Mouse (Mus musculus) mature B cell (primary cell): ENCODE measurements around the gene Snx25.

ENCODE experiments used
- in situ Hi-C: fragments of 300-500 bp; cut with MboI; formaldehyde crosslinking; loops from 2 replicates; pipeline ENCODE4 v1.14.3; 2019

Snx25 gene

DNA sequence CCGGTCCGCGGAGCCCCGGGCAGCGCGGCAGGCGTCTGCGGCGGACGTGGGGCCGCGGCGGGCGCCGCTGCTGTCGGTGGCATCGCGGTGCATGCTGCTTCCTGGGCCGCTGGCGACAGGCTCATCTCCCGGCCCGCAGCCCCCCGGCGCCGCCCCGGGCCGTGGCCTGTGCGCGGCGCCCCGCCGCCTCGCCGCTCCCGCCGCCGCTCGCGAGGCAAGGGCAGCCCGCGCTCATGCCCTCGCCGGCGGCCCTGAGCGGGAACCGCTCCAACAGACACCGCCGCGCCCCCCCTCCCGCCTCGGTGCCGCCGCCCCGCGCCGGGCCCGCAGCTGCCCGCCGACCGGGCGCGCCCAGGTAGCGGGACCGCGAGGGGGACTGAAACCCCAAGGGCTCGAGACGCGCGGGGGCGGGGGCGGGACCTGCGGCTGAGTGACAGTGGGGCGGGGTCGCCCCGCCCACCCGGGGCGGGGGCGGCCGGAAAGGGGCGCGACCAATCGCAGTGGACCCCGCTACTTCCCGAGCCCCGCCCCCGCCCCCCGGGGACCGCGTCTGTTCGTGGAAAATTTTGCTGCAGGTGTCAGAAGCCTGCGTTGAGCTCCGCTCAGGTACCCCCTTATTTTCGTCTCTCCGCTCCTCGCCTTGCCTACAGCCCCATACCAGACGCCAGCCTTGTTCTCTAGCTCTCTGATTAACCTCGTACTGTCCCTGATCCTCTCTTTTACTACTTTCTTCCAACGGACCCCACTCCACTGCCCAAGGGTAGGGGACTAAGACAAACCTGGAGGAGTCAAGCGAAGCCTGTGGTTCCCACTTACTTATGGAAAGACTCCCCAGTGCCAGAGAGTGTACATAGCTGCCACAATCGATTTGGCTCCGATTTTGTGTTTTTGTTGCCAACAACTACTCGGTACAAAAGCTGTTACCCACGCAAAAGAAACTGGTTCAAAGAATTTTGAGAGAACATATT lies at the start of gene Snx25:
Snx25 (minus strand) TSS at position 96 of the 968 bp plus-strand sequence.
- in situ Hi-C loops: loop anchor here (25.0 kb wide), 2 partner anchors 165 to 1535 kb away; partner anchors contain the start of genes 1700029J07Rik, Ing2, Lrp2bp and Ufsp2

DNA sequence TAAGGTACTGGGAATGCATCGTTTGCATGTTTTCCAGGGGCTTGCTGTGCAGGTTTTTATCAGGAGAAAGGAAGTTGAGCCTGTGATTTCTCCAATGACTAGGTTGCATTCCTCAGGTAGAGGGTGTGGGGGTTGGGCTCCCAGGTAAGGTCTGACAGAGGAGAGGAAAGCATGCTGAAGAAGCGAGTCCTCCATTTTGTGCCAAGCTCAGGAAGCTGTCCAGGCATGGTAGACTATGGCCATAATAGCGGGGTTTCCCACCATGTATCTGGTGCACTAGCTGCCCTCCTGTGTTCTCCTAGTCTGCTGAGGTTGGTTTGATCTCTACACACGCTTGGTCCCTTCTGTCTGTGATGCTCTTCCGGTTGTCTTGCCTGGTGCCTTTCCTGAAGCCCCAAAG lies 45.7 kb upstream of the Snx25 start:
- in situ Hi-C loops: no loop called here

DNA sequence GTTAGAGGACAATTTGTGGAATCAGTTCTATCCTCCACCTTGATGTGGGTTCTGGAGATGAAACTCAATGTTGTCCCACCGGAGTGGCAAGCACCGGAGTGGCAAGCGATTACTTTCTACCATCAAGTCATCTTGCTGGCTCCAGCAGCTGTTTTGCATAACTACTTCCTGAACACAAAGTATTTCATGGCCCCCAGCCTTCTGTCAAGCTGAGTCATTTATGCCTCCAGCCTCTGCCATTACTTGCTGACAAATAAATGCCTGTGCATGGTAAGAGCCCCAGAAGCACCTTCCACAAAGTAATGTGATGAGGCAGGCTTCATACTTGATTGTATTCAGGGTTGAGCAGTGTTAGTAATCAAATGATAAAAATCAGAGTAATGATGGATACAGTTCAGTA lies 44.9 kb upstream of the Snx25 start:
- in situ Hi-C loops: no loop called here

GRCm38 (mm10) chr8:46193100-46193499 lies 41.1 kb upstream of the Snx25 start:
- in situ Hi-C loops: no loop called here

GRCm38 (mm10) chr8:46185361-46185760 lies 33.4 kb upstream of the Snx25 start:
- in situ Hi-C loops: no loop called here

DNA sequence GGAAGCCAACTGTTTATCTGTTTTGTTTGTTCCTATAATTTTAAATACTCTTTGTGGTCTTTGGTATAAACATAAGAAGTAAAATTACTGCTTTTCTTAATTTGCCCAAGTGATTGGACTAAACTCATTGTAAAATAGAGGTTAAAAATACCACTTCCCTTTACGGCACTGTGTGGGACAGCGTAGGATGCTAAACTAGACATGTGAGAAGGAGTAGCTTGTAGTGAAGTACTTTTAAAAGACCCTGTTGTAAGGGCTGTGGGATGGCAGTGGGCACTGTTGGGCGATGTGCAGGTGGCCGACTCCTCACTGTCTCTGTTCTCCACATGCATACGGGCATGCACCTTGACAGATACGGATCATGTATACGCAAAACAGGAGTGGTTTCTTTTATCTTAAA lies 28.2 kb upstream of the Snx25 start:
- in situ Hi-C loops: no loop called here

DNA sequence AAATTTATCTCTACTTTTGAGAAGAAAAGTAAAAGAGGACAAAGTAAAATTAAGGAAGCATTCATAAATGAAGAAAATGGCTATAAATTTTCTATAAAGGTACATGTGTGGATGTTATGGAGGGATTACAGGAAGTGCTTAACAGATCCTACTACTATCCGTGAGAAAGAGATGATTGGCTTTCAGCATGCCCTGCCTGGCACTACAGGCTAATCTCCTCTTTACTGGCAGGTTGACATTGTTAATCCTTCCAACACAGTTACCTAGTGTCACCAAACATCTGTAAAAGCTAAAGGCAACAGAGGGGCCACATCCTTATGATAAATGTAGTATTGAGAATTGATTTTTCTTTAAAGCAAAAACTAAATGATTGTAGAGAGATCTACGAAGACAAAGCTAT lies 21.7 kb upstream of the Snx25 start:
- in situ Hi-C loops: loop anchor here (25.0 kb wide), 2 partner anchors 186 to 1514 kb away; partner anchors contain the start of genes 1700029J07Rik, Ing2, Lrp2bp and Ufsp2

DNA sequence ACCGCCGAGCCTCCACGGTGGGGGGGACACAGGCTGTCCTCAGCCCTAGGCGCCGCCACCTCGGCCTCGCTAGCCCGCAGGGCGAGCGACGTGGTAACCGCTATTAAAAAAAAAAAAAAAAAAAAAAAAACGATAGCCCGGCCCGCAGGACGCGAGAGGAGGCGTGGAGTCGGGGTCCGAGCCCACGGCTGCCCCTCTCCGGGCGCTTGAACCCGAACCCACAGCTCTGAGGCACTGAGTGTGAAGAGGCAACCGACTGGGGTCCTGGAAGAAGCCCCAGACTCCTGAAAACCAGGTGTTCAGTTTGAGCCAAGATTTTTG lies 11.9 kb upstream of the Snx25 start:
- in situ Hi-C loops: loop anchor here (25.0 kb wide), 2 partner anchors 177 to 1523 kb away; partner anchors contain the start of genes 1700029J07Rik, Ing2, Lrp2bp and Ufsp2

DNA sequence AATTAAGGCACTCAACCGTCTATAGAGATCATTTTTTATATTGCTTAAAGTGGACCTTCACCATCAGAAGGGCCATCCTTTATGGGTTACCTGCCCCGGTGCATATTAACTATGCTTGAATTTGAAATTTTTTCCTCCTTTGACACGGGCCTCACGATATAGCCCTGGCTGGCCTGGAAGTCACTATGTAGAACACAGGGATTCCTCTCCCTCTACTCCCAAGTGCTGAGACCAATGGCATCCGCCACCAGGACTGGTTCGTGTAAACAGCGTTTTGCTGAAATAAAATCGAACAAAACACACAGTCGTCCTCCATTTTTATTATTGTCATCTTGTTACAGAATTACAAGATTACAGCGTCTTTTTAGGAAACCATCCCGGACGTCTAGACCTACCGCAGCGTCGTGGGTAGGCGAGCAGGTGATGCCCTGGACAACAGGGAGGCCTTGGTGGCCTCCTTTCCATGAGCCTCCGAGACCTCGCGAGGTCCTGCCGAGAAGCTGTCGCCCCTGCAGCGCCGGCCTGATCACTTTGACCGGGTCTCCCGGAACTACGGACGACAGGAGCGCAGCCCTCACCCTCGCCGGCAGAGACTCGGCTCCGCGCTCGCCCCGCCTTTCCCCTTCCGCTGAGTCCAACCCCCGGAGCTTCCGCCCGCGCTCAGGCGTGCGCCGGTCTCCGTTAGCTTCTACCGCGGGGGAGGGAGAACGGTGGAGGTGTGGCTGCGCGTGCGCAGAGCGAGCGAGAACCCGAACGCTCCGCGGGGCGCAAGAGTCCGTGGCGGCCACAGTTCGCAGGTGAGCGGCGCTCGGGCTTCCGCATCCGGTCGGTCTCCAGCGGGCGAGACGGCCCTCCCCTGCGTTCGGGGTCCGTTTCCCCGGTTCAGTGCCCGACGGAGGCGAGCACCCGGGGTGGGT lies 11.3 kb upstream of the Snx25 start:
- in situ Hi-C loops: loop anchor here (25.0 kb wide), 2 partner anchors 176 to 1524 kb away; partner anchors contain the start of genes 1700029J07Rik, Ing2, Lrp2bp and Ufsp2

GRCm38 (mm10) chr8:46153042-46153441 lies 1.1 kb upstream of the Snx25 start:
- in situ Hi-C loops: loop anchor here (25.0 kb wide), 2 partner anchors 166 to 1534 kb away; partner anchors contain the start of genes 1700029J07Rik, Ing2, Lrp2bp and Ufsp2

GRCm38 (mm10) chr8:46151202-46152062 lies 527 bp downstream of the Snx25 start, which contains the start of gene Cfap97:
Cfap97 (plus strand) TSS chr8:46151771.
- in situ Hi-C loops: loop anchor here (25.0 kb wide), 2 partner anchors 164 to 1536 kb away; partner anchors contain the start of genes 1700029J07Rik, Ing2, Lrp2bp and Ufsp2

GRCm38 (mm10) chr8:46149782-46150181 lies 2.2 kb downstream of the Snx25 start:
- in situ Hi-C loops: loop anchor here (25.0 kb wide), 2 partner anchors 162 to 1538 kb away; partner anchors contain the start of genes 1700029J07Rik, Ing2, Lrp2bp and Ufsp2

DNA sequence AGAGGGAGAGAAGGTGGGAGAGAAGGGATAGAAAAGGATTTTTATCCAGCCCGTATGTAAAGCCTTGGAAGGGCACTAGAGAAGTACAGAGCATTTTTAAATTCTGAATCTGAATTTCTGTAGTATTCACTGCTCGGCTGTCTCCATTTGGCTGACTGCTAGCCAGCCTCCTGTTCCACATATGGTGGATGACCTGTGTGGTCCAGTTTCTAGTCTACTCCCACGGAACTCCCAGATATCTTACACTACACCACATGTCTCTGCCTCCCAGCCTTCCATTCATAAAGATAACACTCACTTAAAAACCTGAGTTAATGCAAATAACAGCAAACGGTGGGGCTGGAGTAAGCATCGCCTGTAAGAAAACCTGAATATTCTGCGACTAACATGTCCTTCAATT lies 2.7 kb downstream of the Snx25 start:
- in situ Hi-C loops: no loop called here

GRCm38 (mm10) chr8:46146173-46146572 lies 5.8 kb downstream of the Snx25 start:
- in situ Hi-C loops: no loop called here

DNA sequence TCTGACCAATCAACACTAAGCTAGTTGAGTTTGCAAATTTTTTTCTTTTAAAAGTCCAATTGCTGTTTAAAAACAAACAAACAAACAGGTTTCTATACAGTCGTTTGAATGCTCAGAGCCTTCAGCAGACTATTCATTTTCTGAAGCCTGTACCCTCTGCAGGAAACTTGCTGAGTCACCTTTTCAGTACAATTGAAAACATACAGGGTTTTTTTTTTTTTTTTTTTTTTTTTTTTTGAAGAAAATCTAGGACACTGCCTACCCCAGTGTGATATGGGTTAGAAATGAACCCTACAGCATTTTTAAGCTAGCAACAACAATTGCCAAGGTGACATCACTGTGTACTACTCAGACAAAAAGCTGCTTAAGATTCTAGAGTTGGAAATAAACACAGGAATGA lies 8.0 kb downstream of the Snx25 start:
- in situ Hi-C loops: no loop called here

- in situ Hi-C loops: no loop called here
These were observed 8.5 kb downstream of the Snx25 start for GRCm38 (mm10) chr8:46143470-46143869.

- in situ Hi-C loops: no loop called here
These were observed 9.4 kb downstream of the Snx25 start for GRCm38 (mm10) chr8:46142498-46143081.

- in situ Hi-C loops: no loop called here
These were observed 10.3 kb downstream of the Snx25 start for GRCm38 (mm10) chr8:46141688-46142087.

- in situ Hi-C loops: no loop called here
These were observed 11.4 kb downstream of the Snx25 start for GRCm38 (mm10) chr8:46140376-46141120.
